Mouse (Mus musculus): ENCODE results near the gene Gsk3b.

Gsk3b gene

DNA sequence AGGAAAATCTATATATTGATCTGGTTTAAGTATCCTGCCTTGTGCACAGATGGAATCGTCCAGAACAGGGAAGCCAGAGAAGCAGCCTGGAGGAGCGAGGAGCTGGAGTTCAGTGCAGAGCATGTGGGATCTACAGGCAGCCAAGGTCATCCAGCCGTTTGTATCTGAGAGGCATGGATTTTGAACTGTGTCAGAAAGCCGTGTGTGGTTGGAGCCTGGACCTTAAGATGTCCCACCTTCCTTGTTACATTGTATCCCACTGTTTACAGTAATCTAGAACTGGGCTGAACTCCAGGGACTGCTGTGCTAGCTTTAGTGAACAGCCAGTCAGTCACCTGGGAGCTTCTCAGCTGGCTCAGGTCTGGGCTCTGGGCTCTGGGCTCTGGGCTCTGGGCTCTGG, 197.7 kb downstream of the Gsk3b start:
- DNase-seq, result no peak

DNA sequence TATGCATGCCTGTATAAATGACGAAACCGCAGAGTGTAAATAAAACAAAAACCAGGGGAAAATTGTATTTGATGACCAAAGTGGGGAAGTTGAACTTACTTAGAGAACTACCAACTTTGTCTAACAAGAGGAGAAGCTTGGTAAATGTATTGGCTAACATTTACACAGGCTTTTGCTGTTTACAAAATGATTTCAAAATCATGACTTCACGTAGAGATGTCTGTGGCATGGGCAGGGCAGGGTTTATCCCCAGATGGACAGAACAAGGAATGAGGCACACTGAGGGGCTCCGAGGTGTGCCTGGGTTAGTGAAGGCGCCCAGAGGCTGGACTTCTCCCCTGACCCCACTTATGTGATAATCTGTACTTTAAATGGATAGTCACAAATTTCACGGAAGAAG, 198.6 kb downstream of the Gsk3b start:
- DNase-seq, result no peak

DNA sequence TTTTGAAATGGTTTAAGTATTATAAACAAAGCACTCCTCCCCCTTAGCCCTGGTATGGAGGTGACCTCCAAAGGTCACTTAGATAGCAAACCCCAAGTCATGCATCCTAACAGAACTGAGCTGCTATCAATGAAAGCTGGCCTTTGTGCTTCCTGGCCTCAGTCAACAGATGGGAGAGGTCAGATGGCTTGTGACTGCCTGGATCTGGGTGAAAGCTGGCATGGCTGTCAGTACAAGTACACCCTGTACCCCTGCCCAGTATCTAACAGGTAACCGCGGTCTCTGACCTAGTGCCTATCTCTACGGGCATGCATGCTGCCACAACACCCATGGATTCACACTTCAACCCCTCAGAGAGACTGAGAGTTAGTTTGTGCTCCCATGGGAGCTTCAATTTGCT, 199.0 kb downstream of the Gsk3b start:
- DNase-seq, result no peak

DNA sequence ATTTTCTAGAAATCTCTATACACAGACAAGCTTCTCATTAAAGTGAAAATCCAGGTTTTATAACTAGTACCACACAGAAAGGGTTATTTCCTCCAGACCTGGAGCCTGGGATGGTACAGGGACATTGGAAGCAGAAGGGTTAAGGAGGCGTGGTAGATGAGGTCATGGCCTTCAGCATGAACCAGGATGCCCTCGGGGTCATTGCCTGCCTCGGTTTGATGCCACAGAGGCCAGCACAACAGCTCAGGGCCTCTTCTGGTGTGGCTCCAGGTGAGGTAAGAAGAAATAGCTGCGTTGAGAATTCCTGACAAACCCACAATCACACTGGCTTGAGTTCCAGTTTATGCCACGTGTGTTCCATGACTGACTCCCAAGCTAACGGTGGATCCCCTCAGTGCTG, 200.1 kb downstream of the Gsk3b start:
- no peak for DNase-seq

DNA sequence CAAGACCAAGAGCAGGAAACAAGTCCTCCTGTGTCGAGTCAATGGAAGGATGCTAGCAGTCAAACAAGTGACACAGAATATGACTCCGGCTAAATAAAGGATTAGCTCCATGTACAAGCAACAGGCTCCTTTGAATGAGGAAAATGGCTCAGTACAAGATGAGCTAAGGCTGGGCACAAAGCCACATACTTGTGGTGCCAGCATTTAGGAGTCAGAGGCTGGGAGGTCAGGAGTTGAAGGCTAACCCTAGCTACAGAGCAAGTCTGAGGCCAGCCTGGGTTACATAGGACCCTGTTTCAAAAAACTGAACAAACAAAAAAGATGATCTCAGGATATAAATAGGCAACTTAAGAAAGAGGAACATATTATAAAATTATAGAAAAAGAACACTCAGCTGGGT, 201.3 kb downstream of the Gsk3b start:
- no peak for DNase-seq

DNA sequence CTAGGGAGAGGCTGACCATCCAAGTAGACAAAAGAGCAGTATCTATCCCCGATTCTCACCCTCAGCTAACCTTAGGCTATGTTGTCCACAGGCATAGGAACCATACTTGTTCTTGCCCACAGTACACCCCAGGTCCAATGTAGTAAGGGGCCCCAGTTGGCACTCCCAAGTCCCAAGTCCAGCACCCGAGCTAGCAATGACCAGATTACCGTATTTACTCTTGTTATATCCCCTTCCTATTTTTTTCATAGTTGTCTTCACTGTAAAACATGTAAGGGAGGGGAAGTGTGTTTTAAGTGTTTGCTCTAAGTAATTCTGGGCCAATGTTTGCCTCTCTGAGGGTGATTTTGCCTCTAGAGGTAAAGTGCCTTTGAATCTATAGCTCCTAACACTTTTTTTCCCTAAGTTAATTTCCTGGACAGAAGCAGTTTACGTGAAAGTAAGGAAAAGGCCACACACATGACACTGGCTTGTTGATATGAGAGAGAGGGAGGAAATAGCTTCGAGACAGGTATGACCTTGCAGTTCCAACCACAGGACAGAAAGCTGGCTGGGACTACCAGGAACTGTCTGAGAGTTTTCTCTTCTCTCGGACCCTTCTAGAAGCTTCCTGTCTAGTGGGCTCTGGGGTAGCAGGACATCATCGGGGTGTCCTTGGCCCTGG, 206.0 kb downstream of the Gsk3b start, which contains the start of gene Nr1i2:
Gene Nr1i2, minus strand, starts transcription at position 140 of the 664 bp plus-strand sequence.
- peak in 1 of 2 experiments; percentile 10 for DNase-seq

DNA sequence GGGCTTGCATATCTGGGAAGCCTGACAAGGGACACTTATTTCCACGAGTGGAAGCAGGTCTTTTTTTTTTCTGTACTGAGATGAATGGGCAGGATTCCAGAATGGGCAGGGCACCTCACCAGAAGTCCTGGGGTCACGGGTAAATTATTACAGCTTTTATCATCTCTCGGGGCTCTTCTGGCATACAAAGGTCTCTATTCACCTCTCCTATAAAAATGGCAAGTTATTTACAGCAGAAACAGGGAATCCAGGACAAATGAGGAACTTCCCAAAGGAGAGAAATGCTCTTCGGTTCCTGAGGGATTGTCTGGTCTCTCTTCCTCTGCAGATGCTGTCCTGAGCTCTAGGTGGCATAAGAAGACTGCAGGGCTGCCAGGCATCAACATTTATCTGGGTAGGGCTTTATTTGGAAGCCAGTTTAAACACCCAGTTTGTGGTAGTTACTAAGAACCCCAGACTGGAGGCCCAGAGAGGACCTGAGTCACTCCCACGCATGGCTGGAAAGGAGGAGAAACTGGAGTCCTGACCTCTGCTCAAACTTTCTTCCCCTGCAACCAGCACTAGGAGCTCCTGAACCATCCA, 206.6 kb downstream of the Gsk3b start:
- DNase-seq, result peak in 1 of 2 experiments; percentile 12

All from lung, postnatal 4 days (tissue).